Mouse (Mus musculus): ENCODE results near the gene Slc35f2.

- no peak for TF ChIP-seq CTCF (IDR thresholded peaks at IDR 0.05)
- no peak for TF ChIP-seq EP300 (IDR thresholded peaks at IDR 0.05)
Measured at GRCm38 (mm10) chr9:53835039-53835438, 63.7 kb downstream of the Slc35f2 start.

All from lung, postnatal 0 days (tissue).